Mouse (Mus musculus) lung, adult 18-20 months (tissue): ENCODE results near the gene 1810010H24Rik.
A peak's percentile ranks its signal among the peaks of the same experiment; 100 is the strongest.
"Not testable (repeated sequence)": the region's sequence is repeated elsewhere in the genome, so short reads cannot be mapped to it uniquely, and the experiment has no call there.

Experiments used
- DNase-seq, 2 experiments: peaks; one replicate each; pipeline ENCODE4 v3.0.0; 2022; ENCODE audit warnings: mixed read lengths in 2 of 2

Gene 1810010H24Rik

DNA sequence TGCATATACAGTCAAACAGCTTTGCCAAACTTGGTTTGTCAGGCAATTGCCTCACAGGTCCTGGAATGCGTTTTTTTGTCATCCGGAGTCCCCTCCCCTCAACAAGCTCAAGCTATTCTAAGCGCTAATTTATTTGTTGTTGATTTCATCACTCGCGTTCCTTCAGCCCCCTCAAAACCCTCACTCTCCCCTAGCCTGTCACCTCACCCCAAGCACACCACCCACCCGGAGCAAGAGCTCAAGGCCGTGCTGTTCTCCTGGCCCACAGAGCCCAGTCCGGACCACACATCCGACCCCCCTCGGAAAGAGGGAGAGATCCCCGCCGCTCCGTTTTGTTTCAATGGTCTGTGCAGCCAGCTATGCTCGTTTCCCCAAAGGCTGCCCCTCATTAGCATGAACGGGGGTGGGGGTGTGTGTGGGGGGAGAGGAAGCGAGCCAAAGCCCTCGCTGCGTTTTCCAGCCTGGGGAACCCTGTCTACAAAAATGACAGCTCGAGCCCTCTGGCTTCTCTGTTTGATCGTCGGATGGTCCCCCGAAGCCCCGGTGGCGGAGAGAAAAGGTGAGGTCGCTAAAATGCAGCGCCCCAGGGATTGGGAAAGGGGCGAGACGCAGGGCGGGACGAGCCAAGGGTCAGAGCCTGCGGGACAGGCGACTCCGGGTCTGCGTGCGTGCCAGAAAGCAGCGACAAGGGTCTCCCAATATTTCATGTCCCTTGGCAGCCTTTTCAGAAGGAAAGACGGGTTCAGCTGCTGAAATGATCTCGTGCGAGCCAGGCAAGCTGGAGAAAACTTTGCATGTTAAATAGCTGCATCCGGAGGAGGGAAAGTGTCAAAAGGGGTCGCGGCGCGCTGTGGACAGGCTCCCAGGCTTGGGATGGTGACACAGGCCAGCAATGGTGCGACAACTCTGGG is at the start of gene 1810010H24Rik:
1810010H24Rik (plus strand) TSS at position 271 of the 911 bp plus-strand sequence.
- peak; percentile 43 to 65 for DNase-seq

DNA sequence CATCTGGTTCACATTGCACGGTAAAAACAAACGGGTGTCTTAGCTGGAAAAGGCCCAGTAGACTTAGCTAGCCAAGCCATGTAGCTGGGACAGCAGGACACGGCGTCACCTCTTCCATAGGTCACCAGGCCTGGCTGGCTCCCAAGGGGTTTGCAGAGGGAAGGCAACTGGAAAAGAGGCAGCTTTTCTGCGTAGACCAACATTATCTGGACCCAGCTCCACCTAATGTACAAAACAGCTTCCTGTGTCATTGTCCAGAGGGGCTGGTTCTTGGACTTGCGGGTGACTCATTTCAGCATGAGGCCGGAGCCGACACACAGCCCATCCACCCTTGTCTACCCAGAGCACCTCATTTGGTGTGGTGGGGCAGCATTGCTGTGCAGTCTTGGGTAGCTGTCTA is 49.3 kb upstream of the 1810010H24Rik start:
- DNase-seq, result peak; percentile 66 to 81

DNA sequence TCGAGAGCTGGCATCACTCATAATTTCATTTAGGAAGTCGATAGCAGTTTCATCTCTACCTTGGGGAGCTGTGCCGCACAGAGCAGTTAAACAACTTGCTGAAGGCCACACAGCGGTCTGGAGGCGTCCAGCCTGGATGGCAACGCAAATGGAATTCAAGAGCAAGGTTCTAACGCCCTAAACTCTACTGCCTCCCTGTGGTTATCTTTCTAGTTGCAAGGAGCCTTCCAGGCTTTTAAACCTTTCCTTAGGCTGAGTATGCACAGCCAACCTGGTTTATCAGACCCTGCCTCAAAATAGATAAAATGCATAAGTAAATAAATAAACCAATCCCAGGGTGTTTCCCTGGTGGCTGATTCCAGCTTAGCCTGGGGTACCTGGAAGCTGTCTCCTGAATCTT is 45.0 kb upstream of the 1810010H24Rik start:
- DNase-seq, result peak; percentile 52 to 76

DNA sequence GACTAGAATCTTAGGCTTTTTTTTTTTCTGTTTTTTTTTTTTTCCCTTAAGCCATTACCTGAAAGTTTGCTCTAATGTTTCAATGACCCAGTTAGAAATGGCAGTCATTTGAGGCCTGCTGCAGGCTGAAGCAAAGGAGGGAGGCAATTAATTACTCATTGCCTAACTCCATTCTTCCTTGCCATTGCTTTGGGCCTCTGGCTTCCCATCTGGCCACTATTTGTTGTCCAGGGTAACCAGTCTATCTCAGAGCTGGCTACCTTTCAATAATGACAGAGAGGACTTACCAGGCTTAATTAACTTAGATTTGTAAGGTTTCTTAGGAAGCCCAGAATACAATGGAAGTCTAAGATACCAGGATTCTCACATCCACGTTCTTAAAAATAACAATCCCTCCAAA is 43.7 kb upstream of the 1810010H24Rik start:
- DNase-seq, result peak in 1 of 2 experiments; percentile 15

DNA sequence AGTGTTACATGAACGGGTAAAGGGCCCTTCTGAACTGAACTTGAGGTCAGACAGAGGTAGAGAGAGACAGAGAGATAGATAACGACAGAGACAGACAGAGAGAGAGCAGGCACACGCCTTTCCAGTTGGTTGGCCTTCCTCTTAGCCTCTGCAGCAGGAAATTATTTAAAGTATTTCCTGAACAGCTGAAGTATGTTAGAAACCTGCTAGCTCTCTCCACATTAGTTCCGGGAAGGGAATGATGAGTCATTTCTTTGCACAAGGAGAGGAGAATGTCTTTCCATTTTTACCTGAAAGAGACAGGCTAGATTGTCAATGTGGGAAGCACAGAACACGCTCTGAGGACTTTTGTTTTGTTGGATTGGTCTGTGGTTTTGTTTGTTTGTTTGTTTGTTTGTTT is 43.1 kb upstream of the 1810010H24Rik start:
- no peak for DNase-seq

DNA sequence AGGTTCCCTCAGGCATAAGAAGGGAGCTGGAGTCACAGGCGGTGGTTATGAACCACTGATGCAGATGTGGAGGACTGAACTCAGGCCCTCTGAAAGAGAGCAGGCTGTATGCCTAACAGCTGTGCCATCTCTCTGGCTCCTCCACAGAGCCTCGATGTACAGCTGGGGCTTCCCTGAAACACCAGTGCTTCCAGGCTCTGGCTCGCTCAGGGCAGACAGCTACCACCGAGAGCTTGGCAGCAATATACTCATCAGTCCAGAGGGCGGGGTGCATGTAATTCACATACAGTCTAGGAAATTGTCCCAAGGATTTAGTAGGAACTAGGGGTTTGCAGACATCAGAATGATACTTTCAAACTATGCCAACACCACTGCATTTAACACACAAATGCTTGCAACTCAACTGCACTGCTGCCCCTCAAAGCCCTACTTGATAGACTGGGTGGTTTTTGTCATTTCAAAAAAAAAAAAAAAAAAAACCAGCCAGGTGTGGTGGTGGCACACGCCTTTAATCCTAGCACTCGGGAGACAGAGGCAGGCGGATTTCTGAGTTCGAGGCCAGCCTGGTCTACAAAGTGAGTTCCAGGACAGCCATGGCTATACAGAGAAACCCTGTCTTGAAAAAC is 39.4 kb upstream of the 1810010H24Rik start:
- DNase-seq, result not testable (repeated sequence)

DNA sequence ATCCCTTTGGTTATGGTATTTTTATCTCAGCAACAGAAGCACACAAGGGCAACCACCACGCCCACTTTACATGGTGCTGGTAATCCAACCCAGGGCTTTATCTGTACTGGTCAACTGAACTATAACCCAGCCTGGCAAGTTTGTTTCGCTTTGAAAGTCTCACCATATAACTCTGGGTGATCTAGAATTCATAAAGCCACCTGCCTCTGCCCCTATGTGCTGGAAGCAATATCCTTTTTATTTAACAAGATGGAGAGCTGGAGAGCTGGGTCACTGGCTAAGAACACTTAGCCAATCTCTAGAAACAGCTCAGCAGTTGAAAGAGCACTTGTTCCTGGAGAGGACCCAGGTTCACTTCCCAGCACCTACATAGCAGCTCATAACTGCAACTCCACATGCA is 38.1 kb upstream of the 1810010H24Rik start:
- DNase-seq, result no peak

DNA sequence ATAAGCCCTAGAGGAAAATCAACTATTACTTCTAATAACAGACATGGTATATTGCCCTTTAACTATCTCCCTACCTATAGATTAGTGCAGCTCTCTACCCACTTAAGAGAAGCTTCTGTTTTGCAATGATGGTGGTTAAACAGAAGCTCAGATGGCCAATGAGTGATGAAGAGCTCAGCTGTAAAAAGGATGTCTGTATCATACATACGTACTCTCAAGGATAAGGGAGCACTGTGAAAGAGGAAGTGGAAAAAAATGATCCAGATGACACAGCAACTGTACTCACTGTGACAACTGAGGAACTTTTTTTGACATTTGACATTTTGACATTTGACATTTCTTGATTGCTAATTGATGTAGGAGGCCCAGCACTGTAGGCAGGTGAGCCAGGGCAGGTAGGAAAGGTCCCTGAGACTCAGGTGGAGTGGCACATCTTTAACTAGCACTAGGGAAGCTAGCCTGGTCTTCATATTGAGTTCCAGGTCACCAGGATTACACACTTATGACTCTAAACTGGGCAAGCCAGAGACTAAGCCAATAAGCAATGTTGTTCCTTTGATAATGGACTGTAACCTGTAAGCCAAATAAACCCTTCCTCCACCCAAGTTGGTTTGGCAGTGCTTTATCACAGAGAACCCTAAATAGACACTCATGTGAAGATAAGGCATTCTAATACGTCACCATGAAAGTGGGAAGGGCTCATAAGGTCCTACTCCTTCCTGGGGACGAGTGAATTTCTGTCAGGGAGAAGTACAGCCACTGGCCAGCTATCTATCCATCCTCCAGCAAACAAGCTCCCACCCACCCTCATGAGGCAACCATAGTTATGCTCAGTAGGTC is 31.0 kb upstream of the 1810010H24Rik start:
- DNase-seq, result peak in 1 of 2 experiments; percentile 21

DNA sequence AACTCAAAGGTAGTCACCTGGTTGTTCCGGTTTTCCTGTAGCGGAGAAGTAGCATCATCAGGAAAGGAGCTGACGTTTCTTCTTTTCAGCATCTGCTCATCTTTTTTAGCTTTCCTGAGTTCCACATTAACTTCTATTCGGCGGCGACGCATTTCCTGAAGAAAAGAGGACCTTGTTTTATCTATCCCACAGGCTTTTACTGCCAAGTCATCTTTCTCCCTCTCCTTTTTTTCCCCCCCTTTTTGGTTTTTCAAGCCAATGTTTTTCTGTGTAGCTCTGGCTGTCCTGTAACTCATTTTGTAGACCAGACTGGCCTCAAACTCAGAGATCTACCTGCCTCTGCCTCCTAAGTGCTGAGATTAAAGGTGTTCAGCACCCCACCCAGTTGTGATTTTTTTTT is 29.0 kb upstream of the 1810010H24Rik start:
- DNase-seq, result not testable (repeated sequence)

DNA sequence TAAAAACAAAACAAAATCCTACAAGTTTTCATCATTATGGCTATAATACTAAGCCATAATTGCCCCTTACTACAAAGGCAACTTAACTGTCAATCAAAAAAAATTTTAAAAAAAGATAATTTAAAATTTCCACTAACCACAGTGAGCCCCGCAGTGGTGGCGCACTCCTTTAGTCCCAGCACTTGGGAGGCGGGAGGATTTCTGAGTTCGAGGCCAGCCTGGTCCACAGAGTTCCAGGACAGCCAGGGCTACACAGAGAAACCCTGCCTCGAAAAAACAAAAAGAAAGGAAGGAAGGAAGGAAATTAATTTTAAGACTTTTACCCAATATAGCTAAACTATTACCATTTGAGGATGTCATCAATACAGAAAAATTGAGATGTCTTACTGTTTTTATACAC is 27.5 kb upstream of the 1810010H24Rik start:
- DNase-seq, result no peak

DNA sequence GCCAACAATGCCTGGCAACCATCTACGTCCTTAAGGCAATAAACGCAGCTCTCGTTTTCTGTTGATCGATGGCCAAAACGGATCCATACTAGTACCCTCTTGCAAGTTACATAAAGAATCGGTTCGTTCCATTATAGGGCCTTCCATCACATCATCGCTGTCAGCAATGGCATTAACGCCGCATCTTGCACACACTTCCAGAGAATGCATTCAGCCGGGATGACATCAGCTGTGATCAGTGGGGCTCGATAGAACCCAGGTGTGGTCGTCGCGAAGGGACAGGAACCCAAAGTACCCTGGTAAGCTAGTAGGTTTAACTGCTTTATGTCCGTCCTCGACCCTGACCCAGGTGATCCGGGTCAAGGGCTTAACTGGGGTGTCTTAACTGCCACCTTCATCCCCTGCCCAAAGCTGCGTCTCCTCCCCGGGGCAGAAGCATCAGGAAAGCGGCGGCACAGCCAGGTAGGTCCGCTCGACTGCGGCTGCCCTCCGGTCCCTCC is 26.8 kb upstream of the 1810010H24Rik start:
- DNase-seq, result peak in 1 of 2 experiments; percentile 25

DNA sequence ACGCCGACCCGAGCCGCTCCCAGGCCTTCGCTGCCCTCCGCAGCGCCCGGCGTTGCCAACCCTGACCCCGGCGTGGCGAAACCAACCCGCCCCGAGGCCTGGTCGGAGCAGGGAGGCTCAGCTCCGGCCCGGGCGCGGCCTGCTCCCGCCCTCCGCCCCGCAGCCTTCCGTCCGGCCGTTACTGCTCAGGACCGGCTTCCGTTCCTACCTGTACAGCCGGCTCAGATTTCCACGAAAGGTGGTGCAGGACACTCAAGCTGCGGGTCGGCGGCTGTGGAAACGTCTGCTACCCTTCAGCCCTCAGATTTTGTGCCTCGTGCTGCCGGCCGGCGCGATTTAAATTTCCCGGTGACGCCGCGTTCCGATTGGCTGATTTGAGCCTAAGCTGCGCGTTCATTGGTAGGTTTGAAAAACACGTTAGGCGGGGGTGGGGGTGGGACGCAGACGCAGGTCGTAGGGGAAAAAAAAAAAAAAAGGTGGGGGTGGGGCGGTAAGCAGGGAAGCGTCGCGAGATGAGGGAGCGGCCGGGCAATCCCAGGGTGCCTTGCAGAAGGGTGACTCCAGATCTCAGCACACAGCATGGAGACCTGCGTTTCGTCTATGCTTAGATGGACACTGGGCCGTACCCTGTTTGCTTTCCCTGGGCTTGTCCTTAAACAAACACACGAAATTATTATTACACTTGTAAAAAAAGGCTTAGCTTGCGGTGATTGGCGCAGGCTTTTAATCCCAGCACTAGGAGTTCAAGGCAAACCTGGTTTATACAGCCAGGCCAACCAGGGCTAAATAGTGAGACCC is 26.1 kb upstream of the 1810010H24Rik start, which contains the start of gene Kpna2:
Kpna2 (minus strand) TSS at position 391 of the 798 bp plus-strand sequence.
- peak; percentile 93 for DNase-seq

DNA sequence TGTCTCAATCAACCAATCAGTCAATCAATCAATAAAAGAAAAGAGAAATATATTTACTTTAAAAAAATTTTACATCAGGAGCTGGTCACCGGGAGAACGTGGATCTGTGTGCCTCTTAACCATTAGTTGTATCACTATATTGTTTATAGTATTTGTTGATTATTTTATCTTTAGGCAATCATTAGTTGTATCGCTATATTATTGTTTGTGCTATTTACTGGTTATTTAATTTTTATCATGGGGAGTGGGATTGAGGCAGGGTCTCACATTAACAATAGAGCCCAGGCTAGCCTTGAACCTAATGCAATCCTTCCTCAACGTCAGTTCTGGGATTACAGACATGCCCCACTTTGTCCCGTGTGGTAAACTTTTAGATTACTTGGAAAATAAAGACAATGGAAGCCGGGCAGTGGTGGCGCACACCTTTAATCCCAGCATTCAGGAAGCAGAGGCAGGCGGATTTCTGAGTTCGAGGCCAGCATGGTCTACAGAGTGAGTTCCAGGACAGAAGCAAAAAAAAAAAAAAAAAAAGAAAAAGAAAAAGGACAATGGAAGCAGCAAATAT is 25.4 kb upstream of the 1810010H24Rik start:
- no peak for DNase-seq

DNA sequence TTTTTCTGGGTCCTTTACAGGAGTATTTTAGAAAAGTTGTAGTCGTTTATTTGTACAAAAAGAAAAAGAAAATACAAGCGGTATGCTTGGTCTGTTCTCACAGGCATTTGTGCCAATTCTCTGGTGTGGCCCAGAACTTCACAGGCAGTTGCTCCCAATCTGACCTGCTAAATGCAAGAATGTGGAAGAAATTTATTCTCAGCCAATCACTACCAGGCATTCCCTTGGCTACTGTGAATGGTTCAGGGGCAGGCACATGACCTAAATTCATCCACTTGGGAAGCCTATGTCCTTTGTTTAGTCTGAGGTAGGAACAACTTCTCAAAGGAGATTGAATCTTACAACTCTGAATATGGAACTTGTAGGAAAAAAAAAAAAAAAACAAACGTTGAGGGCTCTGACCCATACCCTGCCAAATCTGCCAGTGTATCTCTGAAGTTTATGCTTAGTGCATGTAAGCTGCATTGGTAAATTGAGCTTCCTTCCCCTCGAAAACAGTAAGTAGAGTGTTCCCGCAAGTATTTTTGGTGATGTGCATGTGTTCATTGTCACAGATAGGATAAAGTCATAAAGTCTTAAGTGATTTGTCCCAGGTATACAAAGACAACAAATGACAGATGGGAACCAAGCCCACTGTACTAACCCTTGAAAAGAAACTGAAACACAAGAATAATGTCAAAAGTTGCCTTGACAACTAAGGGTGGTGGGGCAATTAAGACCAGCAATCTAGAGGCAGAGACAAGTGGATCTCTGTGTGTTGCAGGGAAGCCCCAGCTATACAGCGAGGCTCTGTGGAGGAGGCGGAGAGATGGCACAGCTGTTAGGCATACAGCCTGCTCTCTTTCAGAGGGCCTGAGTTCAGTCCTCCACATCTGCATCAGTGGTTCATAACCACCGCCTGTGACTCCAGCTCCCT is 23.5 kb upstream of the 1810010H24Rik start:
- DNase-seq, result no peak

DNA sequence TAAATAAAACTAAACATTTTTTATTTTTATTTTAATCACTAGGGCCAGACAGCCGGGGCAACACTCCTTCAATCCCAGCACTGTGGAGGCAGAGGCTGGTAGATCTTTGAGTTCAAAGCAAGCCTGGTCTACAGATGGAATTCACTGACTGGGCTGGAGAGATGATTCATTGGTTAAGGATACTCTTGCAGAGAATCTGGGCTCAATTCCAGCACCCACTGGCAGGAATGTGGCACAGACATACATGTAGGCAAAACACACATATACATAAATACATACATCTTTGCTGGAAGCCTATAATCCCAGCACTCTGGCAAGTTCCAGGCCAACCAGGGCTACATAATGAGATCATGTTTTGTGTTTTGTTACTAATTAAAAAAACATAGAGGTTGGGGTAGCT is 19.9 kb upstream of the 1810010H24Rik start:
- DNase-seq, result no peak

DNA sequence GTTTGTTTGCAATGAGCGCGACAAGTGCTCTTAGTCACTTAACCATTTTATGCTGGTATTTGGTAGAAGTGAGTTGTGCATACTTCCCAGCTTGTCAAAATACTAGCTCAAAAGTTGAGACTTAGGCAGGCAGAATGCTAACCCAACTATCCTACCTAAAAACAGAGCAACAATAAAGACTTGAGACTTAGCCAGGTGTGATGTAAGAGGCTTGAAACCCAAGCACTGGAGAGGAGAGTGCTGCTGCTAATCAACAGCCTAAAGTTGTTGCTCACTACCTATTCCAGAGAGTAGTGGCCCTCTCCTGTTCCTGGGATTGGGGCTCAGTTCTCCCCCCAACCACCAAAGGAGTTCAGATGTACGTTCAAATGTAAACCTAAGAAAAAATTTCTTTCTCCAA is 15.0 kb upstream of the 1810010H24Rik start:
- DNase-seq, result peak in 1 of 2 experiments; percentile 23

DNA sequence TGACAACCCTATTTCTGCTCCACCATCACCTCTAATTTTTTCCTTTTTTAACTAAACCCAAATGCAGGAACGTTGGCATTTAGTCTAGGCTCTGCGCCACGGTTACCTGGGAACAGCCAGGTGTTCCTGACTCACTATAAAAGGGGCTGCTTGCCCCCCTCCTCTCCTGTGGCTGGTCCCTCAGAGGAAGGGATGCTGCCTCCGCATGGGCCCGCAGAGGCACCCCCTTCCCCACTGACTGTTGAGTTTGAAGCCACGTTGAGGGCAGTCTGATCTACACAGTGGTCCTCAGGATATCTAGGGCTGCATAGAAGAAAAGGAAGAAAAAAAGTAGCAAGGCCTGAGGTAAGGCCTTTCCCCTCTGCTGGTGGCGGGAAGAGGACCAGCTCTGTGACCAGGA is 14.3 kb upstream of the 1810010H24Rik start:
- DNase-seq, result no peak

DNA sequence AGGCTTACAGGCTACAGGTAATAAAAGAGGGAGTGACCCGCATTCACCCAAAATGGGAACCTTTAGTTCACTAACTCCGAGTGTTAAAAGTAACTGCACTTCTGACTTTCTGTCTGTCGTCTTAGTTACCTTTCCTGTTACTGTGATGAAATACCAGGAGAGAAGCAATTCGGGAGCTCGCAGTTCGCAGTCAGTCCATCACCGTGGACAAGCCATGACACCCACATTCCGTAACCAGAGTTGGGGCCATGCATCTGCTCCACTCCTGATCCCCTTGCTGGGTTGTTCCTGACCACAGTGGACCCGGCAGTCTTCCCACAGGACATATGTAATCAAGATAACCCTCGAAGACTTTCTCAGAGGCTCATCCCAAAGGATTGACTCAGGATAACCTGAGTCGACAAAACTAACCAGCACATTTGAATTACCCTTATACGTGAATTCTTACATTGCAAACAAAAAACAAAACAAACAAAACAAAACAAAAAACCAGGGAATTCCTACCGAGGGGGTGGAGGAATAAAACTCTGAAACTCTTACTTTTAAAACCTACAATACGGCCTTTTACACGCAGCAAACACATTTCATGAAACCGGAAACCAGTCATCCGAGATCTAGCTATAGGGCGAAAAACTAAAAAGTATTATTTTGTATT is 13.7 kb upstream of the 1810010H24Rik start:
- DNase-seq, result peak; percentile 31 to 34

DNA sequence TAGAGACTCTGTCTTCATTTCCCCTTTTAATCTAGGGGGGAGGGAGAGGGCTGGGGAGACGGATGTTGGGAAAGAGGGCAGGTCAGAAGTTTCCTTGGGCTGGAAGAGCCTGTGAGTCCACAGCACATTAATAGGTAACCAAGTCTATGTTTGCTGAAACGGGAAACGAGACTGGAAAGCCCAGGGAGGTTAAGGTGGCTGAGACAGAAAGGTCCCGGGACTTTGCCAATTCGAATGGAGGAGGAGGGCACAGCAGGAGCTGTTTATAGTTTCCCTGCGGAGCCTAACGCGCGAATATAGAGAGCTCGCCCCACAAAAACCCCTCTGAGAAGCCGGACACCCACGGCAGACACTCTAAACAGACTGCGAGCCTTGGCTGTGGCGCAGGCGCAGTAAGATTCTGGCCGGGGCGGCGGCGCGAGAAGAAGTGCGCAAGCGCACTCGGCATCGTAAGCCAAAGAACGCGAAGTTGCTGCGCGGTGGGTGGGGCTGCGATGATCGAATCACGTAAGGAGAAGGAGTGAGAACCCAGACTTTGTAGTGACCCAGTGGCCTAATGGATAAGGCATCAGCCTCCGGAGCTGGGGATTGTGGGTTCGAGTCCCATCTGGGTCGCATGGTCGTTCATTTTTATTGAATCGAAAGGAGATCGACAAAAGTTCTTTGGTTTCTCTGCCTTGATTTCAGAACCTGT is 13.0 kb upstream of the 1810010H24Rik start:
- peak; percentile 98 for DNase-seq
